Mouse (Mus musculus): ENCODE measurements around the gene Gas7. TPM values are rescaled to one million over a fixed set of nuclear protein-coding genes. Genes with fewer than 3 reads are reported as not detected.

The Gas7 gene
- polyA plus RNA-seq, 1 experiment = 2.1 TPM

DNA sequence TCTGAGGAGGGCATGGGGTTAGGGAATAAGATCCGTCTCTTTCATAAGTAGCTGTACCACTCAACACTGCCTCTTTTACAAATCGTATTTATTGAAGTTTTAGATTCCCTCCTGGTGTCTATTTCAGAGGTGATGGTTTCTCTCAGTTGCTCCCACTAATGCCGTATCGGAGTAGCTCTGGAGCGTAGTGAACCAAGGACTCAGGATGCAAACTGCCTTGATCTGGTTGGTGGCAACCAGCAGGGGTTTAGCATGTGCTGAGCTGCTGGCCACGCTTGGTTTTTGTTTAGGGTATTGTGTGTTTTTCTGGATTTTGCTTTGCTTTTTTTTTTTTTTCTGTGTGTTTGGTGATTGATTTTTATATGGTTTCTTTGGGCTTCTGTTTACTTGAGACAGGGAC, 141.6 kb downstream of the Gas7 start:
- Histone ChIP-seq H3K4me1 (ENCODE audit: control insufficient read depth, insufficient read depth, insufficient read length, low read length) (no peaks in the 10 kb centered on the region), H3K27me3 (ENCODE audit: control insufficient read depth, insufficient read depth, low read length) (no peaks in the 10 kb centered on the region), H3K27ac (ENCODE audit: insufficient read depth, low read depth, low read length) (no peak overlapping the region), H3K4me3 (ENCODE audit: low read depth, low read length) (no peak overlapping the region), H3K36me3 (ENCODE audit: control insufficient read depth, insufficient read depth, low read length) (no peaks in the 10 kb centered on the region)
- 83% methylated on average over 6 of the region's 6 CpGs for WGBS
- no peak for TF ChIP-seq POLR2A (IDR thresholded peaks at IDR 0.05; ENCODE audit: low read depth, low read length)
- TF ChIP-seq CTCF (IDR thresholded peaks at IDR 0.05; ENCODE audit: extremely low read depth, insufficient read length, insufficient replicate concordance, low read depth, low read length) = no peak

GRCm38 (mm10) chr11:67597388-67597787, 142.2 kb downstream of the Gas7 start:
- no peaks in the 10 kb centered on the region for H3K4me1 ChIP-seq (ENCODE audit: control insufficient read depth, insufficient read depth, insufficient read length, low read length)
- H3K4me3 ChIP-seq (ENCODE audit: low read depth, low read length) = no peak overlapping the region
- H3K36me3 ChIP-seq (ENCODE audit: control insufficient read depth, insufficient read depth, low read length) = no peaks in the 10 kb centered on the region
- no peak overlapping the region for H3K27ac ChIP-seq (ENCODE audit: insufficient read depth, low read depth, low read length)
- H3K27me3 ChIP-seq (ENCODE audit: control insufficient read depth, insufficient read depth, low read length) = no peaks in the 10 kb centered on the region
- TF ChIP-seq CTCF (IDR thresholded peaks at IDR 0.05; ENCODE audit: extremely low read depth, insufficient read length, insufficient replicate concordance, low read depth, low read length) (no peak), POLR2A (IDR thresholded peaks at IDR 0.05; ENCODE audit: low read depth, low read length) (no peak)
- 83% methylated on average over 7 of the region's 7 CpGs for WGBS

GRCm38 (mm10) chr11:67599141-67599540, 143.9 kb downstream of the Gas7 start:
- no peaks in the 10 kb centered on the region for H3K4me1 ChIP-seq (ENCODE audit: control insufficient read depth, insufficient read depth, insufficient read length, low read length)
- H3K4me3 ChIP-seq (ENCODE audit: low read depth, low read length) = no peak overlapping the region
- no peaks in the 10 kb centered on the region for H3K36me3 ChIP-seq (ENCODE audit: control insufficient read depth, insufficient read depth, low read length)
- WGBS = 59% methylated on average over 1 of the region's 1 CpGs
- TF ChIP-seq CTCF (IDR thresholded peaks at IDR 0.05; ENCODE audit: extremely low read depth, insufficient read length, insufficient replicate concordance, low read depth, low read length) (no peak), POLR2A (IDR thresholded peaks at IDR 0.05; ENCODE audit: low read depth, low read length) (no peak)
- no peak overlapping the region for H3K27ac ChIP-seq (ENCODE audit: insufficient read depth, low read depth, low read length)
- no peaks in the 10 kb centered on the region for H3K27me3 ChIP-seq (ENCODE audit: control insufficient read depth, insufficient read depth, low read length)

DNA sequence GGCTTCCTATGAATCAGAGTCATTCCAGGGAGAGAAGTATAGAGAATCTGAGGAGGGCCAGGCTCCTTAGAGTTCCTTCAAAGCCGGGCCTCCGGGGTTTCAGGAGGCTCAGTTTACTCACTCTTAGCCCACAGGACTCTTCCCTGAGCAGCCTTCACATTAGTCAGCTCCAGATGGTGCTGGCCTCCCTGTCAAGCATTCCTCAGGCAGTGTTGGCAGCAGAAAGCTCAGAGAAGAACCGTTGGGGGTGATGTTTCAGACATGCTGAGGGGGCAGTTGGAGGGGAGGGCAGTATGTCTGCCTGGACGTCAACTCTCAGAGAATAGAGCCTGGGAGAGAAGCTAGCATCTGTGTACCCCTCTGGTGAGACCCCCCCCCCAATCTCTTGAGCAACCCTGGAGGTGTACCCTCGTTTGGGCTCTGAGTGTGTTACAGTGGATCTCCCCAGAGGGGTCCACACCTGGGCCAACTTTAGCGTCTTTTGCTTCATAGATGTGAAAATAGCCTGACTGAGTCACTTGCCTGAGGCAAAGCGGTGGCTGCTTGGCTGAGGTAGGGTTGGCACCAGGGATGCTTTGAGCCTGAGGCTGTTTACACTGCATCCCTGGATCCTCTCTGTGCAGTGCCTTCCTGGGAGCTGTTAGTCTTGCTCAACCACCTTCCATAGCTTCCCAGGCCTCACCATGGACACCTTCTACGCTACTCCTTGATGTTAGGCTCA, 145.6 kb downstream of the Gas7 start:
- 79% methylated on average over 8 of the region's 8 CpGs for WGBS
- no peak overlapping the region for H3K27ac ChIP-seq (ENCODE audit: insufficient read depth, low read depth, low read length)
- no peak for TF ChIP-seq CTCF (IDR thresholded peaks at IDR 0.05; ENCODE audit: extremely low read depth, insufficient read length, insufficient replicate concordance, low read depth, low read length)
- TF ChIP-seq POLR2A (IDR thresholded peaks at IDR 0.05; ENCODE audit: low read depth, low read length) = no peak
- H3K4me1 ChIP-seq (ENCODE audit: control insufficient read depth, insufficient read depth, insufficient read length, low read length) = no peaks in the 10 kb centered on the region
- H3K4me3 ChIP-seq (ENCODE audit: low read depth, low read length) = no peak overlapping the region
- H3K36me3 ChIP-seq (ENCODE audit: control insufficient read depth, insufficient read depth, low read length) = no peaks in the 10 kb centered on the region
- no peaks in the 10 kb centered on the region for H3K27me3 ChIP-seq (ENCODE audit: control insufficient read depth, insufficient read depth, low read length)

DNA sequence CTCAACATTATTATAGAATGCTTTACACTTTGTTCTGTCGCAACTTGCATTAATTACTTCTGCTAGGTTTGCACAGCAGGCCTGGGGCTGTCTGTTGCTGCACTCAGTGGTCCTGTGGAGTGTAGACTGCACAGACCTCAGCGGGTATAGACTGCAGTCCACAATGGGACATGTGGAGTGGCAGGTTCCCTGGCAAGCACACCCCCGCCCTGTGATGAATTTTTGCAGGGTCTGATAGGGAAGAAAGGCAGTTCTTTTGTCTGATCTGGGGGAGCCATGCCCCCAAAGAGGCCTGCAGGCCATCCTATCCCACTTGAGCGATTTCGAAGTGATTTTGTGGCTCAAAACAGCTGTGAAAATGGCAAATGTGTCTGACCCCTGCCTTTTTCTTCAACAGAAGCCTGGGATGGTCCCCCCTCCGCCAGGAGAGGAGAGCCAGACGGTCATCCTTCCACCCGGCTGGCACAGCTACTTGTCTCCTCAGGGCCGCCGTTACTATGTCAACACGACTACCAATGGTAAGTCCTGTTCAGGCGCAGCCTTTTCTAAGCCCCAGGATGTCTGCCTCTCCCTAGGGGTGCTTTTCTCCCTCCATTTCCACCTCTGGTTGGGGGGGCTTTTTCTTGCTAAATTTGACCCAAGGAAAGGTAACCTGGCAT, 147.6 kb downstream of the Gas7 start:
- 72% methylated on average over 12 of the region's 12 CpGs for WGBS
- H3K27me3 ChIP-seq (ENCODE audit: control insufficient read depth, insufficient read depth, low read length) = no peaks in the 10 kb centered on the region
- TF ChIP-seq CTCF (IDR thresholded peaks at IDR 0.05; ENCODE audit: extremely low read depth, insufficient read length, insufficient replicate concordance, low read depth, low read length) (no peak), POLR2A (IDR thresholded peaks at IDR 0.05; ENCODE audit: low read depth, low read length) (no peak)
- no peaks in the 10 kb centered on the region for H3K4me1 ChIP-seq (ENCODE audit: control insufficient read depth, insufficient read depth, insufficient read length, low read length)
- H3K4me3 ChIP-seq (ENCODE audit: low read depth, low read length) = no peak overlapping the region
- no peaks in the 10 kb centered on the region for H3K36me3 ChIP-seq (ENCODE audit: control insufficient read depth, insufficient read depth, low read length)
- no peak overlapping the region for H3K27ac ChIP-seq (ENCODE audit: insufficient read depth, low read depth, low read length)

DNA sequence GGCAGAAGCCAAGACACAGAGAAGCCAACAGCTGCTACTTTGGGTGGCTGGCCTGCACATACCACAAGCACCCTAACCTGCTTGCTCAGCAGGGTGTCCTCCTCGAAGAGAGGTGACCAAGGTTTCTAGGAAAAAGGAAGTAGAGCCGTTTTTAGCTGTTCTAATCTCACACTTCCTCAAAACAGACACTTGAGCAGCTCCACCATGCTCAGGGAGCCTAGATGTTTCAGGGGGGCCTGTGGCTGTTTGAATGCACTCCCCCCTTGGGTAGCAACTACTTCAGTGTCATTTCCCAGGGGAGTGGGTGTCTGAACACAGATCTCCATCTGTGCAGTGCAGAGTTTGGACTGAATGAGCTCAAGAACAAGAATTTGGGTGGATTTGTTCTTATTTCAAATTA, 149.2 kb downstream of the Gas7 start:
- Histone ChIP-seq H3K4me3 (ENCODE audit: low read depth, low read length) (no peak overlapping the region), H3K27ac (ENCODE audit: insufficient read depth, low read depth, low read length) (no peak overlapping the region), H3K4me1 (ENCODE audit: control insufficient read depth, insufficient read depth, insufficient read length, low read length) (no peaks in the 10 kb centered on the region), H3K27me3 (ENCODE audit: control insufficient read depth, insufficient read depth, low read length) (no peaks in the 10 kb centered on the region), H3K36me3 (ENCODE audit: control insufficient read depth, insufficient read depth, low read length) (no peaks in the 10 kb centered on the region)
- WGBS = 28% methylated on average over 2 of the region's 2 CpGs
- TF ChIP-seq CTCF (IDR thresholded peaks at IDR 0.05; ENCODE audit: extremely low read depth, insufficient read length, insufficient replicate concordance, low read depth, low read length) (no peak), POLR2A (IDR thresholded peaks at IDR 0.05; ENCODE audit: low read depth, low read length) (no peak)

DNA sequence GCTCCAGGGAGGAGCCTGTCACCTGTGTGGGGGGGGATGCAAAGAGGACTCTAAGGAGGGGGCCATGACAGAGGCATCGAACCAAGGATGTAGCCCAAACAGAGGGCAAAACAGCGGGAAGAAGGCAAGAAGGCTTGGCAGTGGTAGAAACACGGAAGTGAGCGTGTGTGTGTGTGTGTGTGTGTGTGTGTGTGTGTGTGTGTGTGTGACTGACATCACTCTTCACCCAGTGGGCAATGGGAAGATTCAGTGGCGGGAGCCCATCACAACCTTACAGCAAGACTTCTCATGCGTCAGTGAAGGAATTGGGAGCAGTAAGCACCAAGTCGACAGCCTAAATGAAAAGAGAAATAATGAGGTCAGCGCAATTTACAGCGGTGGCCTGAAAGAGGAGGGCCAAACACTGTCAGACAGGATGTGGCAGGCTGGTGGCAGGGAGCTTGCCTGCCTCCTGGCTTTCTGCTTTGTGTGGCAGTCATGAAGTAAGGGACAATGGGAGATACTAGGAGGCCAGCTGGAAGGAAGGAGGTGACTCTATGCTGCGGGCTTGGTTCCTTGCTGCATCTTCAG, 153.0 kb downstream of the Gas7 start:
- no peak overlapping the region for H3K27ac ChIP-seq (ENCODE audit: insufficient read depth, low read depth, low read length)
- no peak for TF ChIP-seq CTCF (IDR thresholded peaks at IDR 0.05; ENCODE audit: extremely low read depth, insufficient read length, insufficient replicate concordance, low read depth, low read length)
- TF ChIP-seq POLR2A (IDR thresholded peaks at IDR 0.05; ENCODE audit: low read depth, low read length) = no peak
- H3K4me1 ChIP-seq (ENCODE audit: control insufficient read depth, insufficient read depth, insufficient read length, low read length) = no peaks in the 10 kb centered on the region
- no peak overlapping the region for H3K4me3 ChIP-seq (ENCODE audit: low read depth, low read length)
- WGBS = 74% methylated on average over 10 of the region's 10 CpGs
- H3K27me3 ChIP-seq (ENCODE audit: control insufficient read depth, insufficient read depth, low read length) = no peaks in the 10 kb centered on the region
- H3K36me3 ChIP-seq (ENCODE audit: control insufficient read depth, insufficient read depth, low read length) = no peaks in the 10 kb centered on the region
